Mouse (Mus musculus): Measurements from ENCODE around the gene Cacna1s.

The Cacna1s gene

GRCm38 (mm10) chr1:136119571-136120262 lies 67.2 kb downstream of the Cacna1s start:
- no peak for DNase-seq

- DNase-seq: no peak
Measured at GRCm38 (mm10) chr1:136120263-136120603, 67.7 kb downstream of the Cacna1s start.

DNA sequence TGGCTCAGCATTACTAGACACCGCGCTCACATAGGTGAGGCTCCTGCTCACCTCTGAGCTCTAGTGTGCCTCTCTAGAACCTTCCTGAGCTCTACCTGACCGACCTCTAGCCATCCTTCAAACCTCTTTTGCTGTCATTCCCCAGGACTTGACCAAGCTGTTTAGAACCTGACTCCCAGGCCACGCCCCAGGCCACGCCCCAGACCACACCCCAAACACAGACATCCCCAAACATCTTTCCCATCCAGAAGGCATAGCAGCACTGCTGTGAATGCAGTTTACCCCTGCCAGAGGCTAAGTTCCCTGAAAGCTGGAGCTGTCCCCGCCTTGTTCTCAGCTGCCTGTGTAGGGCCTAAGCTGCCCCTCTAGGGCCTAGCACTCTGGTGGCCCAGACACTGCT lies 68.2 kb downstream of the Cacna1s start:
- no peak for DNase-seq

- DNase-seq: no peak
Measured at GRCm38 (mm10) chr1:136122030-136122429, 69.5 kb downstream of the Cacna1s start.

- DNase-seq: no peak
Measured at GRCm38 (mm10) chr1:136126159-136126765, 73.7 kb downstream of the Cacna1s start.

DNA sequence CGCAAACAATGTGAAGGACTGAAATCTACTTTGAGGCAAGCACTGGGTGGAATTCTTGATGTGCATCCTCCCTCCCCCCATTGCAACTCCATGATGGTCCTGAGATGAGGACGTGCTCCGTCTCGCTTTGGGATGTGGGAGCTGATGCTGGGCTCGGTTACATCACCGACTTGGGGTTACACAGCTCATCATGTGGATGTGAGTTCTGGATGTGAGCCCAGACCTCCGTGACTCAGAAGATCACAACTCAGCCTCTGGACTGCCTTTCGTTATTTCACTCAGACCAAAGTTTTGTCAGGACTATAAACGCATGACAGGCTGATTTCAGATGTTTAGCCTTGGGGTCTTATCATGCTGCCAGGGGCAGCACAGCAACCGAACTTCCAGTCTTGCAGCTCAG lies 74.3 kb downstream of the Cacna1s start:
- peak; percentile 48 to 50 for DNase-seq

DNA sequence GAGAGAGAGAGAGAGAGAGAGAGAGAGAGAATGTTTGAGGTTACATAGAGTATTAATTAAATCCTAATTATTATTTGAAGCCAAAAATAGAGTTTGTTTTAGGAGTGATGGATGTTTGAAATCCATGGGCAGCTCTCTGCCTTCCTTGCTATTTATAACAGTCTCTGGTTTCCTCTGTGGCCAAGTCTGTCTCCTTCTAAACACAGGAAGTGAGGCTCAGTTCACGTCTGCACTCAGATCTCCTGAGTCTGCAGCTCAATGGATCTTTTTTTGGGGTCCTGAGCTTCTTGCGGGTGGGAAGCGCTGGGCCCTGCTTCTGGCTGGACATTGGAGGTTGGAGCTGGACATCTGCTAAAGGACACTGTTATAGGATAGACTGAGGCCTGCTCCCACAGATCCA lies 75.3 kb downstream of the Cacna1s start:
- DNase-seq: no peak

DNA sequence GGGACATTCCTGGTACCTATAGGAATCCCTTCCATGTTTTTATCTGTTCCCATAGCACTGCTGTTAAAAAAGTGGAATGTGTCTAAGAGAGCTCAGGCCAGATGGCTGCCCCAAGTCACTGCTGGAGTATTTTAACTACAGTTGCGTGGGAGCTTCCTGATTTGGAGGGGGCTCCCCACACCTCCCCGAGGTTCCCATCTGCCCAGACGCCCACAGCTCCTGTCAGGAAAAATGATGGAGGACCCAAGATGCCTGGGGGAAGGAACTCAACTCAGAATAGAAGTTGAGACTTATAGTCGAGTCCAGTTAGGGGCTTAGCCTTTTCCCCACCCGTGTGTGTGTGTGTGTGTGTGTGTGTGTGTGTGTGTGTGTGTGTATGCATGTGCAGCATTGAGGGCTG lies 75.9 kb downstream of the Cacna1s start:
- no peak for DNase-seq

DNA sequence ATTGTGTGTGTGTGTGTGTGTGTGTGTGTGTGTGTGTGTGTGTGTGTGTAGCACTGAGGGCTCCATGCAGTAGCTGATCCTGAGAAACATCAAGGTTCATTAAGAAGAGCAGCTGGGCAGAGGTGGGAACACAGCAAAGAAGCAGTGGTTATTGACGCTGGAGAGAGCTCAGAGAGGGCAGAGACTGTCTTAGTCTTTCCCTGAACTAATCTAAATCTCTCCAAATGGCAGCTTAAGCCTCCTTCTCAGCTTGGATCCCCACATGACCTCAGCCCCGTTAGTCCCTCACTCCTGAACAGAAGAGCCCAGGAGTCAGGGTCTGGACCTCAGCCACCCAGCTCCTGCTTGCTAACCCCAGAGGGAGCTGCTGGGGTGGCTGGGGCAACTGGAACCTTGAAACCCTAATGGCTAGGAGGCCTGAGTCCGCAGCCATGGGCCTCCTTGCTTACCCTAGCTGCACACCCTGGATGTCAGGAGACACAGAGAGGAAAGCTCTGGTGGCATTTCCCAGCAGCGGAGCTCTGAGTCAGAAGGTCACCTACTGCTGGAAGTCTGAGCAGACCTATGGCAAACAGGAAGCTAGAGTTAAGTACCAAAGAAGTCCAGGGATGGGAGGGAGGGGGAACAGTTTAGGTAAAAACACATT lies 76.5 kb downstream of the Cacna1s start:
- DNase-seq: no peak

GRCm38 (mm10) chr1:136130107-136130506 lies 77.6 kb downstream of the Cacna1s start:
- no peak for DNase-seq

DNA sequence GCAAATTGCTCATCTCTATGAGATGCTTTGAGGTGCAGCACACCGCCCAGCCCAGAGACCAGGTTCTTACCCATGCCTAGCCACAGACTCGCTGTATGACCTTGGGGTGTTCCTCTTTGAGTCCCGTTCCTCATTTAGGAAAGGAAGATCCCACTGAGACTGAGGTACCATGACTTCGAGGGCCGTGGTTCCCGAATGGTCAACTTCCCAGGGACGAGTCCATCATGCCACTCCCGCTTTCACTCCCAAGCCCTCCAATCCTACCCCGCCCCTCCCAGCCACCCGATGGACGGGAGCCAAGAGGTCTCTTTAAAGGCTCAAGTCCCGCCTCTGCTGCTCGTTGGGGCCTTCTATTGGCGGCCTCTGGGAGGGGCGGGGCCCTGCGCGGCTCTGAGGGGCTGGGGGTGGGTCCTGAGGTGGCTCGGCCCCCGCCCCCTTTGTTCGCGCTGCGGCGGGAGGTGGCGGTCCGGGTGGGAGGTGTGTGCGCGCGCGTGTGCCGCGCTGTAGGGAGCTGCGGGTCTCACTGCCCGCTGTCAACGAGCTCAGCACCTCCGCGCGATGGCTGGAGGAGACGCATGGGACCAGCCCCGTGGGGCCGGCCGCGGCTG lies 78.5 kb downstream of the Cacna1s start, which contains the start of gene Kif21b:
Gene Kif21b, plus strand, starts transcription at position 439 of the 608 bp plus-strand sequence.
- DNase-seq: peak; percentile 70 to 79

- no peak for DNase-seq
Measured at GRCm38 (mm10) chr1:136131603-136132291, 79.2 kb downstream of the Cacna1s start.

GRCm38 (mm10) chr1:136132386-136133201 lies 80.0 kb downstream of the Cacna1s start:
- no peak for DNase-seq

DNA sequence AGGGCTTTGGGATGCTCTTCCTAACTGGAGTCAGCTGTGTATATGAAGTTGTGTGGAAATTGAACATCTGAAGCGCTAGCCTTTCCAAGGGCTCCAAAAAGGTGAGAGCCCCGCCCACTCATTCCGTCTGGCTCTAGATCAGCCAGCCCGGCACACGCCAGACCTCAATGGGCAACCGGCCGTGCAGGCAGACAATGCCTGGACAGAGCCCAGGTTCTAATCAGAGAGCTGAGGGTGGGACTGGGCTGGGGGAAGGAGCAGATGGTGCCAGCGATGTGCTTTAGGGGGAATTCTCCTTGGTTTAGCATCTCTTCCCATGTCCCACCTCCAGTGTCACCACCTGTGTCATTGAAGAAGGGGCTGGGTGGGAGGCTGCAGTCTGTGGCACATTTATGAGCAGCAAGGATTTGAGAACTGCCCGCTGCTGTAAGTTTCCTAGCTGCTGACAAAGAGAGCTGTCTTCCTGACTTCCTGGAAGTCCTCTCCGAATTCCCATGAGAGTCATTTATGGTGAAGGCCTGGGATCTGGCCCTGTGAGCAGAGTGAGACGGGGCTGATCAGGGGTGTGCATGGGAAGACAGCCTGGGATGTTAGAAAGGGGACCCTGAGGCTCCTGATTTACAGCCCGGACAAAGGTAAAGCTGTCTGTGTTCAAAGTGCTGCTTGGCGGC lies 81.2 kb downstream of the Cacna1s start:
- DNase-seq: peak in 1 of 2 experiments; percentile 15

DNA sequence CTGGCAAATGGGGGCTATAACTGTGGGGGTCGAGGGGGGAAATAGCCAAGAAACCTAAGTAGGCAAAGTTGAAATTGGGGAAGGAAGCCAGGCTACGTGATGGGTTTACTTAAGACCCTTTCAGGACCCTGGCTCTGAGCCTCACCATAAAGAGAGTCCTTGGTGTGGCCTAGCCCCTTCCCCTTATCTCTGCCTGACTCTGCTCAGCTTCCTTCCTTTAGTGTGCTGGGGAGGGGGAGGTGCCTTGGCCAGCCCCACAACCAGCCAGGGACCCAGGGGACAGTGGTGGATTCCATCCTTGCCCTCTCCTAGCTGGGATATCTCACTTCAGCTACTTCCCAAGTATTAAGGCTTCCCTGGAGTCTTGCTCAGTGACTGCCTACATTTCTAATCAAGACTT lies 82.0 kb downstream of the Cacna1s start:
- no peak for DNase-seq

GRCm38 (mm10) chr1:136135046-136135445 lies 82.5 kb downstream of the Cacna1s start:
- DNase-seq: peak in 1 of 2 experiments; percentile 30

DNA sequence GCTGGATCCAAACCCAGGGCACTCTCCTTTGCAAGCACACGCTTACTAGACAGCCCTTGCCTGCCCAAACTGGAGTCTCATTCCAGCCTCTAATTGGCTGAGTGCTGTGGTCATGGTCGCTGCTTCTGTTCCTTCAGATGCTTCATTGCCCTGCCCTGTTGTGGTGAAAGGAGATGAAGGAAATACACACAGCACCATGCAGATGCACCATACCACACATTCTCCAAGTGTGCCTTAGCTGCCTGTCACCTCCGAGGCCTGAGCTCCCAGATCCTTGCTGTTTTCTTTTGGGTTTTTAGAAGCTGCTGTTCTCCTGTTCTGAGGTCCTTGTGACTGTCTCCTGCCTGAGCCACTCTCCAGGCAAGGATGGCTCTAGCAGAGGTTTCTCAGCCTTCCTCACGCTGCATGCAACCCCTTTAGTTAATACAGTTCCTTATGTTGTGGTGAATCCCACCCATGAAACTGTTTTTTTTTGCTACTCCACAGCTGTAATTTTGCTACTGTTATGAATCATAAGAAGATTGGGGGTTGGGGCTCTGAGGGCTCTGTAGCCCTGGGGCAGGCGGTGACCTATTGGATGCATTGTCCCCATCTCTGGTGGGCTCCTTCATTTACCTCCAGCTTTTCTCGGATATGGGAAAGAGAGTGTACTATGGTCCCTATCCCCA lies 83.4 kb downstream of the Cacna1s start:
- DNase-seq: no peak

DNA sequence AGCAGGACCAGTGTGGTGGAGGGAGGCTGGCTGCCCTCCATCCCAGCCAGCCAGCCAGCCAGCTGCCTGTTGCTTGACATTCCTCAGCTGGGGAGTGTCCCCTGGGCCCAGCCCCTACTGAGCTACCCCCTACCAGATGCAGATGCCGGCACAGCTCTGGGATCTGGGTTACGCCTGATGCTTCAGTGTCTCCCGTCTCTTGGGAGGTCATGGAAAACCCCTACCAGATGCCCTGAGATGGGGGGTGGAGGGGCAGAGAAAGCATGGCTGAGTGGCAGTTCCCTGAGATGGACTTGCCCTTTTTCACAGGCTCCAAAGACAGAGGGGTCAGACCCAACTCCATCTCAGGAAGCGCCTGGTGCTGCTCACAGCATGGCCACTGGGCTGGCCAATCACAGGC lies 84.0 kb downstream of the Cacna1s start:
- DNase-seq: no peak

GRCm38 (mm10) chr1:136137071-136137531 lies 84.6 kb downstream of the Cacna1s start:
- DNase-seq: no peak

DNA sequence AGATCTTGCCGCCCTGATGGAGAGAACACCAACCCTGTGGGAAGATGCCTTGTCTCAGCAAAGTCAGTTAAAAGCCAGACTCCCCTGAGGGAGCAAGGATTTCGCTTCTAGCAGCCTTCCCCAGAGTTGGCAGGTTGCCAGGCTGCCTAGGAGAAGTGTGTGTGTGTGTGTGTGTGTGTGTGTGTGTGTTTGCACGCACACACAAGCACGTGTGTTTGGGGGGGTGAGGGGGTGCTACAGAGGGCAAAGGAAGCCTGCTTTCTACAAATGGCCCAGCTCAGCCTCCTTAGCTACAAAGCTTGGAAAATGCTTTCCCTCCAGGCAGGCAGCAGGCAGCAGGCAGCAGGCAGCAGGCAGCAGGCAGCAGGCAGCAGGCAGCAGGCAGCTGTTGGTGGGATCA lies 85.0 kb downstream of the Cacna1s start:
- peak in 1 of 2 experiments; percentile 38 for DNase-seq

All from kidney, adult 8-10 months (tissue).